Mouse (Mus musculus) forebrain, postnatal 0 days (tissue): Measurements from ENCODE around the gene Ccdc7a. TPM values are rescaled to one million over a fixed set of nuclear protein-coding genes. Genes with fewer than 3 reads are reported as not detected.

Experiments
- ATAC-seq: fragments of 200-750 bp; cut with Nextera tagmentation; 2 replicates; pipeline ENCODE4 v1.8.0; 2017; ENCODE audit warnings: mild to moderate bottlenecking, moderate library complexity
- DNase-seq: peaks from one replicate; pipeline ENCODE4 v3.0.0-alpha.2; 2015
- H3K27ac ChIP-seq: fragments of 300-500 bp; sonication (generic); 2 replicates; pipeline ENCODE4 v1.5.1; 2014; ENCODE audit warnings: low read depth, mild to moderate bottlenecking, antibody characterized with exemption, low read length, moderate library complexity, mixed read lengths
- H3K27me3 ChIP-seq: fragments of 300-500 bp; sonication (generic); 2 replicates; pipeline ENCODE4 v1.6.1; 2014; ENCODE audit warnings: mild to moderate bottlenecking, low read length, mixed read lengths; ENCODE audit not compliant: insufficient read depth
- H3K36me3 ChIP-seq: fragments of 300-500 bp; sonication (generic); 2 replicates; pipeline ENCODE4 v1.6.1; 2014; ENCODE audit warnings: mild to moderate bottlenecking, moderate library complexity; ENCODE audit not compliant: insufficient read depth
- H3K4me1 ChIP-seq: fragments of 300-500 bp; sonication (generic); 2 replicates; pipeline ENCODE4 v1.6.1; 2014; ENCODE audit warnings: antibody characterized with exemption; ENCODE audit not compliant: insufficient read depth
- H3K4me2 ChIP-seq: fragments of 300-500 bp; sonication (generic); 2 replicates; pipeline ENCODE4 v1.6.1; 2014; ENCODE audit warnings: low read depth, mild to moderate bottlenecking, moderate library complexity
- H3K4me3 ChIP-seq: fragments of 300-500 bp; sonication (generic); 2 replicates; pipeline ENCODE4 v1.5.1; 2014; ENCODE audit warnings: low read depth, low read length, mixed read lengths
- H3K9ac ChIP-seq: fragments of 300-500 bp; sonication (generic); 2 replicates; pipeline ENCODE4 v1.6.1; 2014; ENCODE audit warnings: mild to moderate bottlenecking
- H3K9me3 ChIP-seq: fragments of 300-500 bp; sonication (generic); 2 replicates; pipeline ENCODE4 v1.6.1; 2016; ENCODE audit warnings: low read length
- CTCF ChIP-seq: sonication (generic); IDR thresholded peaks from 2 replicates; pipeline ENCODE4 v1.5.1; 2016; ENCODE audit warnings: antibody characterized with exemption, control low read depth, low read depth
- WGBS: fragments of 180-500 bp; shearing (Covaris S2); extraction: QIAGEN DNeasy Blood & Tissue Kit; methylation state at CpG from one replicate; pipeline ENCODE4 v1.1.7; 2014; 5-methylcytosine and 5-hydroxymethylcytosine counted together
- polyA plus RNA-seq: library from polyadenylated mRNA; unstranded; fragments of >200 nt; fragmentation: Nextera tagmentation; extraction: Ambion mirVana; gene quantifications from 2 replicates; pipeline ENCODE4 v1.2.1, GENCODE M21; 2015
- total RNA-seq: library from RNA; depleted of rRNA; stranded (reverse); fragments of >200 nt; gene quantifications from 2 replicates; pipeline ENCODE4 v1.2.3, GENCODE M21; 2014; rRNA removed

Gene Ccdc7a
- total and polyA plus RNA-seq, 2 experiments from 2014 or later, result not detected

GRCm38 (mm10) chr8:128688679-128689078 lies 376.6 kb downstream of the Ccdc7a start:
- 78% methylated on average over 3 of the region's 3 CpGs for WGBS
- H3K36me3 ChIP-seq, result no peaks in the 10 kb centered on the region

GRCm38 (mm10) chr8:128686429-128686990 lies 378.8 kb downstream of the Ccdc7a start:
- H3K36me3 ChIP-seq, result no peaks in the 10 kb centered on the region
- H3K27ac ChIP-seq, result peak overlapping the region; percentile 99; the same call in 1 of the 2 replicates
- peak overlapping the region; percentile 70 for H3K4me2 ChIP-seq
- peaks cover 20% of the 10 kb centered on the region; the same call in 1 of the 2 replicates for H3K4me1 ChIP-seq
- TF ChIP-seq CTCF, result no peak
- no peaks in the 10 kb centered on the region for H3K27me3 ChIP-seq
- DNase-seq (no peak), ATAC-seq (no peak)
- peak overlapping the region; percentile 99 for H3K4me3 ChIP-seq
- H3K9me3 ChIP-seq, result no peaks in the 10 kb centered on the region
- 1% methylated on average over 2 of the region's 2 CpGs for WGBS
- peak overlapping the region; percentile 99 for H3K9ac ChIP-seq

More at GRCm38 (mm10) chr8:128688679-128689078, 376.6 kb downstream of the Ccdc7a start:
- no peaks in the 10 kb centered on the region for H3K27me3 ChIP-seq
- H3K9ac ChIP-seq, result no peak overlapping the region
- H3K9me3 ChIP-seq, result no peaks in the 10 kb centered on the region
- no peak overlapping the region for H3K27ac ChIP-seq
- no peak for DNase-seq
- H3K4me1 ChIP-seq, result peaks cover 20% of the 10 kb centered on the region; the same call in 1 of the 2 replicates
- TF ChIP-seq CTCF, result no peak
- no peak overlapping the region for H3K4me2 ChIP-seq
- ATAC-seq, result no peak
- no peak overlapping the region for H3K4me3 ChIP-seq

GRCm38 (mm10) chr8:128685507-128686428 lies 379.5 kb downstream of the Ccdc7a start, which contains the start of gene Itgb1:
Gene Itgb1 (plus strand): TSS chr8:128685654.
- peak within 1 kb of the TSS; percentile 99 for H3K27ac ChIP-seq
- peaks cover 19% of the 10 kb centered on the region; the same call in 1 of the 2 replicates for H3K4me1 ChIP-seq
- ATAC-seq, result peak; percentile 94
- H3K36me3 ChIP-seq, result no peaks in the 10 kb centered on the region
- WGBS, result 1% methylated on average over 99 of the region's 113 CpGs
- H3K9me3 ChIP-seq, result no peaks in the 10 kb centered on the region
- H3K9ac ChIP-seq, result peak within 1 kb of the TSS; percentile 99
- peak within 1 kb of the TSS; percentile 70 for H3K4me2 ChIP-seq
- H3K27me3 ChIP-seq, result no peaks in the 10 kb centered on the region
- peak; percentile 63 for TF ChIP-seq CTCF
- peak within 1 kb of the TSS; percentile 99 for H3K4me3 ChIP-seq
- DNase-seq, result peak; percentile 96

GRCm38 (mm10) chr8:128684609-128685506 lies 380.5 kb downstream of the Ccdc7a start:
- no peak for TF ChIP-seq CTCF
- WGBS, result 4% methylated on average over 25 of the region's 25 CpGs
- peak overlapping the region; percentile 99 for H3K9ac ChIP-seq
- no peaks in the 10 kb centered on the region for H3K9me3 ChIP-seq
- 0 out of 2 replicates have a peak, but pooled peaks cover 12% of the 10 kb centered on the region for H3K4me1 ChIP-seq
- H3K36me3 ChIP-seq, result no peaks in the 10 kb centered on the region
- no peaks in the 10 kb centered on the region for H3K27me3 ChIP-seq
- peak overlapping the region; percentile 99 for H3K27ac ChIP-seq
- DNase-seq (peak; percentile 50), ATAC-seq (peak; percentile 71)
- peak overlapping the region; percentile 70 for H3K4me2 ChIP-seq
- H3K4me3 ChIP-seq, result peak overlapping the region; percentile 99

Other genes with a start within 250 kb of the Ccdc7a start
- not detected in 2 replicates for gene Ccdc7b, start 1.6 kb upstream of the Ccdc7a start, total RNA-seq
- not detected in 2 replicates for gene Ccdc7b, start 1.6 kb upstream of the Ccdc7a start, polyA plus RNA-seq
- gene Gm10999, start 66.1 kb upstream of the Ccdc7a start, total RNA-seq, result not detected in 2 replicates
- not detected in 2 replicates for gene Gm10999, start 66.1 kb upstream of the Ccdc7a start, polyA plus RNA-seq
- gene 2610044O15Rik8, start 168.9 kb upstream of the Ccdc7a start, total RNA-seq, result 29.6 and 33.8 TPM in 2 replicates
- gene 2610044O15Rik8, start 168.9 kb upstream of the Ccdc7a start, polyA plus RNA-seq, result 18.0 and 20.1 TPM in 2 replicates